Mouse (Mus musculus) MEL (cell line): Measurements from ENCODE around the gene Polr2j. TPM values are rescaled to one million over a fixed set of nuclear protein-coding genes. Genes with fewer than 3 reads are reported as not detected.
A peak's percentile ranks its signal among the peaks of the same experiment; 100 is the strongest.

Experiments used
- DNase-seq: peaks from one replicate; pipeline ENCODE4 v3.0.0; 2011; ENCODE audit warnings: low read depth, low spot score
- H3K27ac ChIP-seq: 2 replicates; pipeline ENCODE4 v1.5.1; 2012; ENCODE audit warnings: low read depth, mild to moderate bottlenecking, control low read depth, low read length, moderate library complexity; ENCODE audit not compliant: control insufficient read depth
- H3K27me3 ChIP-seq, 2 experiments: fragments of 150-350 bp in 1 of 2; sonication (generic) in 1 of 2; 2 replicates each; pipeline ENCODE4 v1.6.1; 2012; ENCODE audit warnings: low read length in 2 of 2, mild to moderate bottlenecking in 2 of 2, improper control_type of control experiment in 1 of 2, moderate library complexity in 1 of 2; ENCODE audit not compliant: insufficient read depth in 2 of 2, control insufficient read depth in 1 of 2
- H3K36me3 ChIP-seq, 2 experiments: 2 replicates each; pipeline ENCODE4 v1.6.1; 2012 to 2014; ENCODE audit warnings: low read length in 2 of 2, improper control_type of control experiment in 1 of 2, inconsistent platforms in 1 of 2, mild to moderate bottlenecking in 1 of 2; ENCODE audit not compliant: insufficient read depth in 2 of 2, control insufficient read depth in 1 of 2
- H3K4me1 ChIP-seq, 2 experiments: fragments of 150-350 bp in 1 of 2; sonication (generic) in 1 of 2; 2 replicates each; pipeline ENCODE4 v1.6.1; 2012; ENCODE audit warnings: low read length in 2 of 2, improper control_type of control experiment in 1 of 2, mild to moderate bottlenecking in 1 of 2; ENCODE audit not compliant: insufficient read depth in 2 of 2, control insufficient read depth in 1 of 2
- H3K4me3 ChIP-seq, 2 experiments: fragments of 150-350 bp in 1 of 2; sonication (generic) in 1 of 2; 2 replicates each; pipeline ENCODE4 v1.5.1; 2012; ENCODE audit warnings: low read depth in 2 of 2, low read length in 2 of 2, mild to moderate bottlenecking in 2 of 2, moderate library complexity in 2 of 2, control low read depth in 1 of 2, improper control_type of control experiment in 1 of 2; ENCODE audit not compliant: control insufficient read depth in 1 of 2, insufficient read depth in 1 of 2
- H3K79me2 ChIP-seq: 2 replicates; pipeline ENCODE4 v1.6.1; 2012; ENCODE audit warnings: mild to moderate bottlenecking, low read length, moderate library complexity; ENCODE audit not compliant: control insufficient read depth, poor library complexity, insufficient read depth
- H3K9ac ChIP-seq: 2 replicates; pipeline ENCODE4 v1.6.1; 2012; ENCODE audit warnings: low read depth, mild to moderate bottlenecking, control low read depth, low read length, moderate library complexity; ENCODE audit not compliant: control insufficient read depth, poor library complexity, severe bottlenecking
- H3K9me3 ChIP-seq: fragments of 150-350 bp; sonication (generic); replicated peaks from 2 replicates; pipeline ENCODE4 v1.6.1; 2012; ENCODE audit warnings: mild to moderate bottlenecking, low read length, improper control_type of control experiment, moderate library complexity; ENCODE audit not compliant: insufficient read depth
- CHD1 ChIP-seq: IDR thresholded peaks from 2 replicates; pipeline ENCODE4 v1.6.1; 2012; ENCODE audit warnings: low read depth, mild to moderate bottlenecking, inconsistent platforms, low read length, improper control_type of control experiment
- CHD2 ChIP-seq: IDR thresholded peaks from 2 replicates; pipeline ENCODE4 v1.6.1; 2011; ENCODE audit warnings: low read length, improper control_type of control experiment
- CTCF ChIP-seq, 3 experiments: IDR thresholded peaks in 2 of 3; conservative IDR thresholded peaks in 1 of 3; 2 replicates each; pipeline ENCODE4 v1.5.1; 2011 to 2012; ENCODE audit warnings: low read length in 3 of 3, low read depth in 2 of 3, mild to moderate bottlenecking in 2 of 3, improper control_type of control experiment in 1 of 3, inconsistent platforms in 1 of 3, mixed read lengths in 1 of 3, moderate library complexity in 1 of 3; ENCODE audit not compliant: control insufficient read depth in 1 of 3, insufficient read depth in 1 of 3, poor library complexity in 1 of 3, severe bottlenecking in 1 of 3
- E2F4 ChIP-seq: IDR thresholded peaks from 2 replicates; pipeline ENCODE4 v1.6.1; 2011; ENCODE audit warnings: low read depth, low read length, improper control_type of control experiment, borderline replicate concordance
- ELF1 ChIP-seq: IDR thresholded peaks from 2 replicates; pipeline ENCODE4 v1.6.1; 2014; ENCODE audit warnings: low read depth, mild to moderate bottlenecking, inconsistent platforms, low read length, improper control_type of control experiment, moderate library complexity
- EP300 ChIP-seq, 2 experiments: IDR thresholded peaks; 2 replicates each; pipeline ENCODE4 v1.6.1; 2011; ENCODE audit warnings: improper control_type of control experiment in 2 of 2, low read length in 2 of 2, low read depth in 1 of 2, mild to moderate bottlenecking in 1 of 2
- ETS1 ChIP-seq: IDR thresholded peaks from 2 replicates; pipeline ENCODE4 v1.6.1; 2012; ENCODE audit warnings: low read depth, mild to moderate bottlenecking, inconsistent platforms, low read length, improper control_type of control experiment, moderate library complexity
- GABPA ChIP-seq: IDR thresholded peaks from 2 replicates; pipeline ENCODE4 v1.6.1; 2012; ENCODE audit warnings: low read depth, mild to moderate bottlenecking, inconsistent platforms, low read length, improper control_type of control experiment, moderate library complexity
- GATA1 ChIP-seq: IDR thresholded peaks from 2 replicates; pipeline ENCODE4 v1.6.1; 2011; ENCODE audit warnings: low read depth, low read length, improper control_type of control experiment
- MAFK ChIP-seq: IDR thresholded peaks from 2 replicates; pipeline ENCODE4 v1.6.1; 2011; ENCODE audit warnings: low read depth, mild to moderate bottlenecking, low read length, improper control_type of control experiment, borderline replicate concordance
- MAX ChIP-seq: IDR thresholded peaks from 2 replicates; pipeline ENCODE4 v1.6.1; 2011; ENCODE audit warnings: low read length, improper control_type of control experiment
- MAZ ChIP-seq: IDR thresholded peaks from 2 replicates; pipeline ENCODE4 v1.6.1; 2012; ENCODE audit warnings: low read depth, mild to moderate bottlenecking, inconsistent platforms, low read length, improper control_type of control experiment
- MXI1 ChIP-seq: IDR thresholded peaks from 2 replicates; pipeline ENCODE4 v1.6.1; 2011; ENCODE audit warnings: mild to moderate bottlenecking, low read depth, low read length, improper control_type of control experiment
- MYC ChIP-seq: IDR thresholded peaks from 2 replicates; pipeline ENCODE4 v1.6.1; 2011; ENCODE audit warnings: low read depth, mild to moderate bottlenecking, low read length, improper control_type of control experiment, moderate library complexity
- NELFE ChIP-seq: IDR thresholded peaks from 2 replicates; pipeline ENCODE4 v1.6.1; 2011; ENCODE audit warnings: low read depth, low read length, improper control_type of control experiment
- NRF1 ChIP-seq: IDR thresholded peaks from 2 replicates; pipeline ENCODE4 v1.6.1; 2014; ENCODE audit warnings: low read depth, mild to moderate bottlenecking, inconsistent platforms, low read length, improper control_type of control experiment, moderate library complexity; ENCODE audit not compliant: poor library complexity, insufficient read depth, severe bottlenecking
- POLR2A ChIP-seq, 2 experiments: IDR thresholded peaks; 2 replicates each; pipeline ENCODE4 v1.6.1; 2011 to 2012; ENCODE audit warnings: low read length in 2 of 2, mild to moderate bottlenecking in 2 of 2, control low read depth in 1 of 2, improper control_type of control experiment in 1 of 2, low read depth in 1 of 2, moderate library complexity in 1 of 2; ENCODE audit not compliant: control insufficient read depth in 1 of 2, insufficient read depth in 1 of 2, poor library complexity in 1 of 2
- POLR2AphosphoS2 ChIP-seq: IDR thresholded peaks from 2 replicates; pipeline ENCODE4 v1.6.1; 2011; ENCODE audit warnings: low read length, improper control_type of control experiment
- POLR2AphosphoS5 ChIP-seq: IDR thresholded peaks from 2 replicates; pipeline ENCODE4 v1.6.1; 2012; ENCODE audit warnings: low read depth, borderline replicate concordance, mild to moderate bottlenecking, inconsistent platforms, low read length, moderate library complexity, mixed read lengths
- RAD21 ChIP-seq: IDR thresholded peaks from 2 replicates; pipeline ENCODE4 v1.6.1; 2011; ENCODE audit warnings: mild to moderate bottlenecking, low read depth, low read length, improper control_type of control experiment
- SIN3A ChIP-seq: IDR thresholded peaks from 2 replicates; pipeline ENCODE4 v1.6.1; 2012; ENCODE audit warnings: low read length, improper control_type of control experiment, inconsistent platforms
- TBP ChIP-seq: IDR thresholded peaks from 2 replicates; pipeline ENCODE4 v1.8.0; 2011; ENCODE audit warnings: low read depth, low read length, improper control_type of control experiment
- USF1 ChIP-seq: IDR thresholded peaks from 2 replicates; pipeline ENCODE4 v1.6.1; 2014; ENCODE audit warnings: low read depth, mild to moderate bottlenecking, inconsistent platforms, low read length, improper control_type of control experiment, moderate library complexity
- polyA plus RNA-seq, 2 experiments: library from polyadenylated mRNA; stranded (reverse) in 1 of 2; unstranded in 1 of 2; fragments of >175 nt in 1 of 2; fragments of >200 nt in 1 of 2; gene quantifications; 2 replicates each; pipeline versions ENCODE4 v1.2.1 to v1.2.4; 2012; ENCODE audit warnings: low replicate concordance in 2 of 2, low read depth in 1 of 2; ENCODE audit not compliant: insufficient read length in 2 of 2, insufficient read depth in 1 of 2, missing spikeins in 1 of 2
- total RNA-seq: library from RNA; depleted of rRNA; stranded (reverse); fragments of 300-350 nt; gene quantifications from 2 replicates; pipeline ENCODE4 v1.2.3, GENCODE M21; 2012

Gene Polr2j
- total and polyA plus RNA-seq, 3 experiments = 269 to 316 TPM; not detected in 1

- peak; percentile 93; the same call in 1 of the 2 replicates for TF ChIP-seq SIN3A
- TF ChIP-seq MAFK = no peak
- no peak for TF ChIP-seq POLR2AphosphoS5
- peak; percentile 79 to 98 (median 98) for TF ChIP-seq CTCF (IDR thresholded peaks at IDR 0.05 in 2 of 3, conservative IDR thresholded peaks at IDR 0.05 in 1 of 3; ENCODE audit: control insufficient read depth in 1 of 3, insufficient read depth in 1 of 3, low read depth in 2 of 3, low read length in 3 of 3, poor library complexity in 1 of 3, severe bottlenecking in 1 of 3)
- peak; percentile 99; the same call in 1 of the 2 replicates for TF ChIP-seq NRF1
- TF ChIP-seq, all 39 proteins: peak for 20
These were observed at the start of gene Polr2j (continued) for GRCm38 (mm10) chr5:136115891-136116783.

- H3K9me3 ChIP-seq = no peaks in the 10 kb centered on the region
- H3K9ac ChIP-seq = no peak overlapping the region
- TF ChIP-seq E2F4 = no peak
- TF ChIP-seq NELFE = no peak
- TF ChIP-seq GABPA = no peak
- no peak for TF ChIP-seq POLR2AphosphoS5
- no peak for TF ChIP-seq MYC
- TF ChIP-seq EP300 (IDR thresholded peaks at IDR 0.05; ENCODE audit: low read depth in 1 of 2, low read length in 2 of 2) = no peak
- no peak for TF ChIP-seq ETS1
- no peak for TF ChIP-seq GATA1
- no peak for TF ChIP-seq RAD21
- TF ChIP-seq CHD1 = no peak
- no peak for TF ChIP-seq ELF1
- TF ChIP-seq MAZ = no peak
- no peak for TF ChIP-seq POLR2A (IDR thresholded peaks at IDR 0.05; ENCODE audit: control insufficient read depth in 1 of 2, insufficient read depth in 1 of 2, low read depth in 1 of 2, low read length in 2 of 2, poor library complexity in 1 of 2)
- TF ChIP-seq POLR2AphosphoS2 = no peak
- TF ChIP-seq MXI1 = no peak
- no peak for TF ChIP-seq NRF1
- no peak for TF ChIP-seq CHD2
- TF ChIP-seq USF1 = no peak
- no peak for TF ChIP-seq MAX
- TF ChIP-seq TBP = no peak
- H3K79me2 ChIP-seq = no peaks in the 10 kb centered on the region
- no peak for DNase-seq
- H3K27me3 ChIP-seq = peaks cover 0 to 2% of the 10 kb centered on the region in 2 experiments; a peak in 1 of 4 replicates
- no peak overlapping the region for H3K4me3 ChIP-seq
- H3K4me1 ChIP-seq = peaks cover 0 to 6% of the 10 kb centered on the region in 2 experiments; a peak in 2 of 4 replicates
- H3K27ac ChIP-seq = no peak overlapping the region
- H3K36me3 ChIP-seq = peaks cover 0 to 3% of the 10 kb centered on the region in 2 experiments; a peak in 1 of 4 replicates
These were observed 47.0 kb upstream of the Polr2j start for GRCm38 (mm10) chr5:136069411-136069810.
